Mouse (Mus musculus): ENCODE measurements around the gene Lrrc2.
A peak's percentile ranks its signal among the peaks of the same experiment; 100 is the strongest.

DNA sequence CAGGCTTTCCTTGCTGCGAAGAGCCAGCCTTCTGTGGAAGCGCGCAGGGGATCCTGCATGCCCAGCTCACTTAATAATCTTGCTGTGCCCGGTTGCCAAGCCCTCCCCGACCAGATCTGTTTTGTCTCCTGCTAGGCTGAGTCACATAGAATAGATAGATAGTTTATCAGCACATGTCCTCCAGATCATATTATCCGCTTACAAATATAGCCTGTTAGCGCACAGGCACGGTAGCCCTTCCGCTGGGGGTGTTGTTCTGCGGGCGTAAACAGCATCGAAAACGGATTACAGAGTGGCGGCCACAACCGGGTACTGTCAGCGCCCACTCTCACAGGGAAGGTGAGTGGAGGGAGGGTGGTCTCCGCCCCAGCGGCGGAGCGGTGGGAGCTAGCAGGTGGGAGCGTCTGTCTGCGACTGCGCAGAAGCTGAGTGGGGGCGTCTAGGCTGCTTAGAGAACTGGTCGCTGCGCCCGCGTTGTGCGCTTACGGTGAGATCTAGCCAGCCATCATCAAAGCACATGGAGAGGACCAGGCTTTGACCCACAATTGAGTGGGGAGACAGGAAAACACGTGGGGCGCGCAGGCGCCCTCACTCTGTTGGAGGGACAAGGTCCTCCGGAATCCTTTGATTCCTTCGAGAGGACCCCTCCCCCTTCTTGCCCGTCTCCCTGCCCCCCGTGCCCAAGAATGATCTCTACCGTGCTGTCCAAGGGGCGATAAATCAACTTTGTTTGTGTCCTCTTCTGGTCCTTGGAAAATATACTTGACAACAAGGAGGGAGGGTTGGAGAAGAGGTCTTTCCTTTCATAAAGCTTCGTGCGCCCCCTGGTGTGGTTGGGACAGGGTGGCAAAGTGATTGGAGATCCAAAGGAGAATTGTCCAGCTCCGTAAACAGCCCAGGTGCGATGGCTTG, 2.5 kb downstream of the Lrrc2 start:
- TF ChIP-seq IRF4 (IDR thresholded peaks at IDR 0.05; ENCODE audit: low read depth, low read length): no peak
- TF ChIP-seq GABPA (IDR thresholded peaks at IDR 0.05; ENCODE audit: insufficient replicate concordance, low read depth, low read length): no peak
- TF ChIP-seq CTCF (conservative IDR thresholded peaks at IDR 0.05 in 1 of 2, IDR thresholded peaks at IDR 0.05 in 1 of 2; ENCODE audit: low read depth in 2 of 2, low read length in 2 of 2): peak in 1 of 2 experiments; percentile 60; a peak in 2 of 4 replicates
- TF ChIP-seq MAX (IDR thresholded peaks at IDR 0.05; ENCODE audit: low read length): 0 out of 2 replicates have a peak, but pooled peaks have one; percentile 19
- no peak for TF ChIP-seq POLR2A (IDR thresholded peaks at IDR 0.05; ENCODE audit: low read depth, low read length)
- TF ChIP-seq USF1 (IDR thresholded peaks at IDR 0.05; ENCODE audit: low read depth, low read length): no peak
- TF ChIP-seq TCF12 (IDR thresholded peaks at IDR 0.05; ENCODE audit: low read depth, low read length): no peak
- TF ChIP-seq EP300 (IDR thresholded peaks at IDR 0.05; ENCODE audit: low read length): no peak
- TF ChIP-seq MAFK (IDR thresholded peaks at IDR 0.05; ENCODE audit: insufficient replicate concordance, low read length): no peak
- no peak for TF ChIP-seq USF2 (conservative IDR thresholded peaks at IDR 0.05; ENCODE audit: low read depth, low read length)
- no peak for TF ChIP-seq JUN (IDR thresholded peaks at IDR 0.05; ENCODE audit: insufficient read depth, low read depth, low read length)
- TF ChIP-seq CHD2 (IDR thresholded peaks at IDR 0.05; ENCODE audit: low read length): no peak
- TF ChIP-seq ELF1 (IDR thresholded peaks at IDR 0.05; ENCODE audit: low read depth, low read length): no peak
